Mouse (Mus musculus) CD4-positive, CD25-positive, alpha-beta regulatory T cell, adult 2 months (primary cell): ENCODE data around the gene Kat6b.

Experiments
- DNase-seq: peaks from one replicate; pipeline ENCODE4 v3.0.0-alpha.2; 2012; ENCODE audit warnings: low read depth, low spot score

Kat6b gene

DNA sequence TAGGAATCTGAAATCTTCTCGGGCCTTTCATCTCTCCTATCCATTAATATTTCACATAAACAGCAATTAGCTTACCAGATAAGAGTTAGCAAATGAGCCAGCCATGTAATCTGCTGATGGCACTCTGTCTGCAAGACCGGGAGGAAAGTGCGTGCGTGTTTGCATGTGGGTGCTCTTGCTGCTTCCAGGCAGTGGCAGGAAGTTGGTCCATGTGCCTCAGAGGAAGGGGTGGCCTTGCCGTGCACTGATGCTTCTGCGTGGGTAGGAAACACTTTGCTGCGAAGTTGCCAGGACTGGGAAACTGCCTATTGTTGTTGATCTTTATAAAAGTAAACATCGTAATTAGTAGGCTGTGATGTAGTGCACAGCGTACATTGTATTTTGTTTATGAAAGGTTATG lies 42.0 kb downstream of the Kat6b start:
- DNase-seq: peak; percentile 79

DNA sequence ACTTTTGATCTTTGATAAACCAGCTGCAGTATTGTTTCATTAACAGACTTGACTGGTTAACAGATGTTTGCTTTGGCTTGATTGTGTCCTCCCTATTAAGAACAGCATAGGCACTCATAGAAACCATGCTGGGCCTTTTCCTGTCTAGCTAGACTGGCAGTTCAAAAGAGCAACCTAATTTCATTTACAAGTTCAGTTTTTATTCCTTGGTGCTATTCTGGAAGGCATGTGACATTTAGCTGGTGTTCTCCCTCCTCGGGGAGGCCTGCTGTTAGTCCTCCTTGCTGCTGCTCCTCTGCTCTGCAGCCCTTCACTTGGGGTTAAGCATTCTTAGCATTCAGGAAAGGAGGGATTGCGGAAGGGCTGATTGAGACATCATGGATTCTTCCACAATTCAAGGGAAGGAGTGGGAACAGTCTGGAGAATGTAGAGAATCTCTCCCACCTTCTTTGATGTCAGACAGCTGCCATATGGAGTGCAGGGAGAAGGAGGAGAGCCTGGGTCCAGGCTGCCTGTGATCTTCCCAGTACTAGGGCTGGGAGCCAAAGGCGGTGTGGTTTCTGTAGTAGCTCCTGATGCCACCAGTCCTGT lies 42.7 kb downstream of the Kat6b start:
- peak; percentile 12 for DNase-seq

DNA sequence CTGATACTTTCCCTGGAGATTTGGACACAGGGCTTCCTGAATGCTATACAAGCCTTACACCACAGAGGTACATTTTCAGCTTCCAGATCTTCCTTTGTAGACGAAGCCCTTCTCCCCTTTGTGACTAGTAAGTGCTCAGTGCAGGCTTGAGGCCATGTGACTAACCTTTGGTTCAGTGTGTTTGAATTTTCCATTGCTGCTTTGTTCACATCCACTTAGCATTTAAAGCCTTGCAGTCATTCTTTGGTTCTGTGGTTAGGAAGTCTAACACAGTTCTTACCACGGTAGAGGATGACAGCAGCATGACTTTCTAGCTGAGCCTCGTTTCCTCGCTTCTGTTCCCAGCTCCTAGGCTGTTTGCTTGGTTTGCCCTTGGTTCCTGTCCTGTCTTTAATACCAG lies 44.4 kb downstream of the Kat6b start:
- peak; percentile 63 for DNase-seq

DNA sequence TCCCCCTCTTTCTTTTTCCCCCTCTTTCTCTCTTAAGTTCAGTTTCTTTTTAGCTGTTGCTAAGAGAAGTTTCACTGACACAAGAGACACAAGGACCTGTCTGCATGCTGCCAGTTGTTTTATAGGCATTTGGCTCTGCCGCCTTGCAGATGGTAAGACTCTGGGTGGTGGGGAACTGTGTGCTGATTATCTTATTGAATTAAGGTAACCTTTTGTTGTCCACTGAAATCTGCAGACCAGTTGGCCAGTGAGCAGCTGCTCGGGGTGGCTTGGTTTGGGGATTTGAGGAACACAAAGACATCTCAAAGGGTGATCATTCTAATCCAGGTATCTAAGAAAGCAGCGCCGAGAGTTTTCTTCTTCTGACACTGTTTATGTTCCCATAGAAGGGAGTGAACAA lies 52.3 kb downstream of the Kat6b start:
- DNase-seq: no peak

DNA sequence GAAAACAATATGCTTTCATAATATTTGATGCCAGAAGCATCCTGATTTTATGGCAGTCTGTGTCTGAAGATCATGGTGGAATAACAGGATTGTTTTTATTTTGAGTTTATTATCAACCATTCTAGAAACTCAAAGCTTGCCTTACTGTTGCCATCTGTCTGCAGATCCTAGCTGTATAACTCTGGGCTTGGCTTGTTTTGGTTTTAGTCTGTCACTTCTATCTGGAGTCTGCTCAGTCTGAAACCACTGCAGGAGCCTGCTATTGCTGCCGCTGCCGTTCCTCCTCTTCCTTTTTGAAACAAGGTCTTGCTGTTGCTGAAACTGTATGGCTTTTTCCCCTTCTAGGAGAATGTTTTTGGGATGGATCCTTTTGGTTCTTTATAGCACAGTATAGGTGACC lies 52.8 kb downstream of the Kat6b start:
- no peak for DNase-seq

DNA sequence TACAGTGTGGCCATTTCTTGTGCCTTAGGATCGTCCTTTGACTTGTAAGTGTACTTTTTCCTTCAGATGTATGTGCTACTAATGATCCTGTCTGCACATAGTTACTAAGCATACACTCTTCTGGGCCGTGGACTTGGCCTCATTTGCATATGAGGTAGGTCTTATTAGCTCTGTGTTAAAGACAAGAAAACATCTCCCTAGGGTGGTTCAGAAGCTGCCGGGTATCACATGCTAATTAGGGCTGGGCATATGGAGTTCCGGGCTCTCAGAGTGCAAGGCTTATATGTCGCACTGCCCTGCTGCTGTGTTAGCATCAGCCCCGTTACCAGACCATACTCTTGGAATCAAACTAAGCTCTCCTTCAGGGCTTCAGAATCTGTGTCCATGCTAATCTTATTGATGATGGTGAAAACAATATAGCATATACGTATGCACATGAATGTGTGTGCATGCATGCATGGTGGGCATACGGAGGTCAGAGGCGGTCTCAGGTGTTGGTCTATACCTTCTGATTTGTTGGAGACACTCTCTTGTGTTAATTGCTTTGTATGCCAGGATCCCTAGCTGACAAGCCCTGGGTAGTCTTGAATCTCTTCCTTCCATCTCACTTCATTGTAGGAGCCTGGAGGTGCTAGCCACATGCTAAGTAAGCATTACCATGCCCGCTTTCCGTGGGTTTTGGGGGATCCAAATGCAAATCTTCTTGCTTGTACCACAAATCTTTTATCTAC lies 53.5 kb downstream of the Kat6b start:
- DNase-seq: no peak

DNA sequence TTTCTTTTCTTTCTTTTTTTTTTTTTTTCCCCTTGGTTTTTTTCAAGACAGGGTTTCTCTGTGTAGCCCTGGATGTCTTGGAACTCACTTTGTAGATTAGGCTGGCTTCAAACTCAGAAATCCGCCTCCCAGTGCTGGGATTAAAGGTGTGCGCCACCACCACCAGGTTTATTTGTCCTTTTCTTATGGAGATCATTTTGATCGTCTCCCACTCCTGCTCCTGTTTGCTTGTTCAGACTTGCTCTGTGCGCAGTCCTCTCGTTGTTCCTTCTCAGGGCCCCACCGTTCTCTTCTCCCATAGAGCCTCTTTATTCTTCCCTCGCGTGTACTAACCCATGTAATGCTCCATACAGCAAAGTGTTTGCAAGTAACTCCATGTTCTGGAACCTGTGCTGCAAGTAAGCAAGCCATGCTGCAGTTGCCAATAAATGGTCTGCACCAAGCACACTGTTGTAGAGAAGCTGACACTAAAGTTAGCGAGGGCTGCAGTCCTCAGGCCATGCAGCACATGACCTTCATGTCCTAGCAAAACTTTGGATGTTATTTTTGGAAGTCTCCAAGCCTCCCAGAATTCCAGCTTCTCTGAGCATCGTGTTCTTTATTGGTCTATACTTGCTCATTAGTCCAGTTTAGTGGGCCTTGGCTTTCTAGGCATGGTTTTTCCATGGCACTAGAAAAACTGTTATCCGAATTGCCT lies 55.4 kb downstream of the Kat6b start:
- no peak for DNase-seq

DNA sequence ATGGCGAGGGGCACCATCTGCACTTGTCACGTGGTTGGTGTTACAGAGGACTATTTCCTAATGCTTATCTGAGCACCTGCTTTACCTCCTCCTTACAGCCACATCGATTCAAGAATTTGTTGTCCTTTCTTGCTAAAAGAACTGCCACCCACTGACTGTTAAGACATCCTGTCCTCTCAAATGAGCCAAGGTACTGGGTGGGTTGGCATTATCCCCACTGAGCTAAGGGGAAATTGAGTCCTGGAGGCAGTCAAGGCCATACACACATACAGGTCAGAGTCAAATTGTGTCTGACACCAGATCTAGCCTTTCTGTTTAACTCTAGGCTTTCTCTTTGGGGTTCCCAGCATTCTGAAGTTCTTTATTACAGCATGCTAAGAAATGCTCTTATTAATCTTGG lies 56.6 kb downstream of the Kat6b start:
- DNase-seq: no peak

DNA sequence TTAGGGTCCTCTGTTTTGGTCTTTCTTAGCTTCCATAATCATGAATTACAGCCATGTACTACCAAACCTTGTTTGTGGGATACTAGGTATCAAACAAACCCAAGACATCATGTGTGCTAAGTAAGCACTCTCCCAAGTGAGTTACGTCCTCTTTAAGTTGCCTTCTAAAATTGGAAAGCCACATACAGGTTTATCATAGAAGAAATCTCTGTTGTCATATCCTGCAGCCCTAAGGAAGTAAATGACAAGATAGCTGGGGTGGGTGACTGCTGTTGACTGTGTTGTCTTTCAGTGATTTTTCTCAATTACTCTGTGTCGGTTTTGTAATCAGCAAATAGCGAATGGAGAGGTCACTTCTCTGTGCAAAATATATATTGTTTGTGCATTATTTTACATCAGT lies 58.5 kb downstream of the Kat6b start:
- peak; percentile 53 for DNase-seq

DNA sequence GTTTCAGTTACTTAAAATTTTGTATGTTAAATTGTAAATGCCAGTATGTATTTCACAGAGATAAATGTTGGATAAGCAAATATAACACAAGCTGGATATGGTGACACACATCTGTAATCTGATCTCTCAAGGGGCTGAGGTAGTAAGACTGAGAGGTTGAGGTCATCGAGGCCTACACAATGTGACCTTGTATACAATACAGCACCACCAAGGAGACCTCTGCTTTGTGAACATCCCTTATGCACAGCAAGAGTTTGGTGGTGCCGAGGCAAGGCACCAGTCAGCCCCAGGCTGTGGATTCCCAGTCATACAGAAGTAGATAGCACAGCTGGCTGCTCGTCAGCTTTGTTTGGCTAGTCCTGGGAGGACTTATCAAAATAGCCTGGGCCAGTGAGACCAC lies 59.1 kb downstream of the Kat6b start:
- no peak for DNase-seq

DNA sequence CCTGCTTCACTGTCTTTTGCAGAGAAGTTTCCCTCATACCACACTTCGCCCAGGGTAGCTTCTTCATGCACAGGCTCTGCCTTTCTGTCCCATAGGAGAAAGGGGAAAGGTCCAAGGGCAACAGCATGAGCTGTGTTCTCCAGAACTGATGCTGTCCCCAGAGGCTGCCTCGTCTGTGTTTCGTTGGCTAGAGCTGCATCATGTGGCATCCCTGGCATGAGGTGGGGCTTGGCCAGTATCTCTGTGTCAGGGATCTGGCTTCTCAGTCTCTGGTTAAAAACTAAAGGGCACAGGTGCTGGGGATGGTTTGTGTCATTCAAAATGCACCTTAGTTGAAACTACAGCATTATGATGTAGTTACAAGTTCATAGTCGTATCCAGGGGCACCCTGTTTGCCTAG lies 64.3 kb downstream of the Kat6b start:
- DNase-seq: no peak

DNA sequence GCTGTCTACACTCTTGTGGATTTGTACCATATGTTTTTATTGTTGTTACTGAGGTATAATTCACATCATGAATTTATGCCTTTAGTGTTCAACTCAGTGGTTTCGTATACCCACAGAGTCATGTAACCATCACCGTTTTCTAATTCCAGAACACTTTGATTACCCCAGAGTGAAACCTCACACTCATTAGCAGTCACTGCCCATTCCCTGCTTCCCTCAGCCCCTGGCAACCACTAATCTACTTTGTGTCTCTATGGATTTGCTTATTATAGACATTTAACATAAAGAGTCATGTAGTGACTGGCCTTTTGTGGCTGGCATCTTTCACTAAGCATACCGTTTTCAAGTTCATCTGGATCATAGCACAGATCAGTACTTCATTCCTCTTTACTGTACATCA lies 65.1 kb downstream of the Kat6b start:
- no peak for DNase-seq

DNA sequence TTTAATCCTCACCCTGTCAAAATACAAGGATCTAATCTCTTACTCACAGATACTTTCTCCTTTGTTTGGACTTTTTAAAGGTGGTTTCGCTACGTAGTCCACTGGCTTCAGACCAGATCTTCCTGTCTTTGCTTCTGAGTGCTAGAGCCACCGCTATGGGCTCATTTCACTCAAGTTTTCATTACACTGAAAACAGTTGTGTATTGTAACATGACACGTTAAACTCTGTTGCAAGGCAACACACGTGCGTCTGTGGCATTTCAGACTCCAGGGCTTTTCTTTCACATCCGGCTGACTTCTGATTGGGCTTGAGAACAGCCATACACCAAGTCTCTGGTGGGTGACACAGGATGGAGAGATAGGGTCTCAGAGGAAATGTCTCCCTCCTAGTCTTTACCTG lies 66.1 kb downstream of the Kat6b start:
- no peak for DNase-seq

DNA sequence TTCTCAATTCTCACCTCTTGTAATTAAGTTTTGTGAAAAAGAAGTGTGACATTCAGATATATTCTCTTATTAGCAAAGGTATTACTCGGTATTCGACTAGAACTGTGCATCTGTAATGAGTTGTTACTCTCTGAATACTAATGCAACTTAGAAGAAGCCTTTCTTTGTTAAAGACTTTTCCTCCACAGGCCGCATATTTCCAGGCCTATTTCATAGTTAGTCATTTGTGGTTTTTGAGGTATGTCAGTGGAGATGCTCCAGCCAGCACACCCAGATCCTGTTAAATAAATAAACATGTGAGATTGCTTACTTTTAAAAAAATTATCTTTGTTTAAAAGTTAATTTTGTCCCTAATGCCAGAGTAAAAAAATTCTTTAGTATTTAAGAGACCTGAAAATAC lies 66.7 kb downstream of the Kat6b start:
- no peak for DNase-seq

DNA sequence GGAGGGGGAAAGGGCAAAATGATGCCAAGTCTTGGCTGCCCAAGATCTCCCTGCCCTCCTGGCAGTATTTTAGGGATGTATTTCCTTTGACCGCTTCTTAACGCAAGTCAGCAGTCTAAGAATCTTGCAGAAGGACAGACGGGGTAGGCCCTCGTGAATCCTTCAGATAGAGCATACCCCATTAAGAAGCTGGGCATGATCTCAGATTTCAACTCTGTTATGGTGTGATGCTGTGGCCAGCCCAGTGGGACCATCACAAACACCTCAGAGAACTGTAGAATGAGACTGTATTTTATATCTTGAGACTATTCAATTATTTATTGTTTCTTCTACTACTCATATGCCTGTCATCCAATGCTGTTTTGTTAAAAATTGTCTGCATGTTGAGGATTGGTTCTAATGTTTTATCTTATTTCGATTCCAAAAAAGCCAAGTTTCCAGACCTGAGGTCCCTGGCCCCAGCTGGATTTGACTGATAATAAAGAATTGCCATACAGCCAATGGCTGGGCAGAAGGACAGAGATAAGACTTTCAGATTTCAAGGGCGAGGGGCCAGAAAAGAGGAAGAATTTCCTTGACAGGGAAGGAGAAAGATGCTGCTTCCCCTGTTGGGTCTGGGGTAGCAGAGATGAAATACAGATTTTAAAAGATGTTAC lies 67.8 kb downstream of the Kat6b start:
- no peak for DNase-seq

DNA sequence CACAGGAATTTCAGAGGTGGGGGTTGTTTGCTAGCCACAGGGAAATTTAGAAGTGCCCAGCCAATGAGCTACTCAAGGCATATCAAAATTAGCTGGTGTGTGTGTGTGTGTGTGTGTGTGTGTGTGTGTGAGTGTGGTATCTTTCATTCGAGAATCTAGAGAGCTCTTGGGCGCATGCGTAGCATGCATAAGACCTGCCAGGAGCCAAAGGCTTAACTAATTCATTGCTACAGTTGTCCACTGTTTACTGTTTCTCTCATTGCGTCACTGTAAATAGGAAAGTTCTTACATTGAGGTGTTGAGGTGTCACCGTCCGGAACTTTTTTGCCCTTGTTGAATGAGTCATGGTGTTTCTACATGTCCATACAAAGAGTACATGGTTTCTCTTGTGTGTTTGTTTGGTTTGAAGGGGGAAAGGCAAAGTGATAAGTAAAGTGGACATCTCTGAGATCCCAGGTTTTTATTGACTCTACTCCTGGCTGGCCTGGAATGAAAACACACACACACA lies 68.4 kb downstream of the Kat6b start:
- DNase-seq: no peak

DNA sequence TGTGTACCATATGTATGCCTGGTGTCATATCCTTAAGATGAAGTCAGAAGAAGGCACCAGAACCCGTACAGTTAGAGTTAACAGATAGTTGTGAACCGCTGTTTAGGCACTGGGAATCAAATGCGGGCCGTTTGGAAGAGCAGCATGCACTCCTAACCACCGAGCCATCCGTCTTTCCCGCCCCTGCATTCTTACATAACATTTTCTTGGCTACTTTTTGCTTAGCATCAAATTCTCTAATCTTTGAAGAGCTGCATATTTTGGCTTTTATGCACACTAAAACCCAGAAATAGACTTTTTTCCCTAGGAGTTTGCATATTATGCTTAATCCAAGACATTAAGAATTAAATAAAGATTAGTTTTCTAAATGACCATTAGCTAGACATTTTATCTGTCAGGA lies 69.3 kb downstream of the Kat6b start:
- no peak for DNase-seq

DNA sequence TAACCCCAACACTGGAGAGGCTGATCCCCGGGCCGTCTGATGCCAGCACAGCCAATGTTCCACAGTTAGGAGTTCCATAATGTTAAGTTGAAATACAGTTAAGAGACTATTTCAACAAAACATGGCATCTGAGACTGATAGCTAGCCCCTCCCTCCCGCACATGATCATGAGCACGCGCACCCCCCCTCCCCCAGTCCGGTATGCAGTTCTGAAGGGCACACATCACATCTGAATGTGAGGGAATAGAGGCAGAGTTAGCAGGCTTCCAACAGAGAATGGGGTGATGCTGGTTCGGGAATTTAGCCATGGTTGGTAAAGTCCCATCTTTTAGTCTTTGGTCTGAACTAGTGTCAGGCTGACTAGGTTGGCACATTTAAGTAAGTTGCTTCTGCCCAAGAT lies 70.4 kb downstream of the Kat6b start:
- no peak for DNase-seq

DNA sequence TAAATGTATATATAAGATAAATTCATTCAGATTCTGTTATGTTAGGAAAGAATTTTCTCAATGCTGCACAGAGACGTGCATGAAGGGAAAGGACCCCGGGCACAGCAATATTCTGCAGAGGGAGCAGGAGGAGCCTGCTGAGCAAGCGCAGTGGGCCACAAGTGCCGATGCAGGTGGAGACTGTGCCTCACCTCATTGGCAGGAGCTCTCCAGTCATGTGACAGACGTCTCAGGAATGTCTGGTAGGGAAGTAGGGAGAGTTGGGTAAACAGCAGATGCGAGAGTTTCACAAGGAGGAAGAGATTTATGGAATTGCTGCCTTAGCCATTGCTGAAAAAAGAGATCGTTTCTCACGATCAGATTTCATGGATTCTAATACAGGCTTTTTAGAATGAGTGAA lies 71.7 kb downstream of the Kat6b start:
- DNase-seq: no peak

DNA sequence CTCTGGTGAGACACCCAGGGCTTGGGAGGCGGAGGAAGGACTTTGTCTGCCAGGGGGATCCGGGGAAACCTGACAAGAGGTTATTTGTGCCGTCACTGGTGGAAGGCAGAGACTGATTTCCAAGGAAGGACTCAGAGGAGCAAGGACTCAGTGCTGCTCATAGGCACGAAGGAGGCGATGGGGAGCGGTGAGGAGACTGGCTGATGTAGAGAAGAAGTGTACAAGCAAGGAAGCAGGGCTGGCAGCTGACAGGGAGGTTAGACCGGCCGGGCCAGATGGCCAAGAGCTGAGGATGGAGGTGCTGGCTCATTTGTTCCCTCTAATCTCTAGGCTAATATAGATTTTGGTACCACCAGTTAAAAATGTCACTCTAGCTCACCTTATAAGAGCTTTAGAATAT lies 72.8 kb downstream of the Kat6b start:
- DNase-seq: no peak

DNA sequence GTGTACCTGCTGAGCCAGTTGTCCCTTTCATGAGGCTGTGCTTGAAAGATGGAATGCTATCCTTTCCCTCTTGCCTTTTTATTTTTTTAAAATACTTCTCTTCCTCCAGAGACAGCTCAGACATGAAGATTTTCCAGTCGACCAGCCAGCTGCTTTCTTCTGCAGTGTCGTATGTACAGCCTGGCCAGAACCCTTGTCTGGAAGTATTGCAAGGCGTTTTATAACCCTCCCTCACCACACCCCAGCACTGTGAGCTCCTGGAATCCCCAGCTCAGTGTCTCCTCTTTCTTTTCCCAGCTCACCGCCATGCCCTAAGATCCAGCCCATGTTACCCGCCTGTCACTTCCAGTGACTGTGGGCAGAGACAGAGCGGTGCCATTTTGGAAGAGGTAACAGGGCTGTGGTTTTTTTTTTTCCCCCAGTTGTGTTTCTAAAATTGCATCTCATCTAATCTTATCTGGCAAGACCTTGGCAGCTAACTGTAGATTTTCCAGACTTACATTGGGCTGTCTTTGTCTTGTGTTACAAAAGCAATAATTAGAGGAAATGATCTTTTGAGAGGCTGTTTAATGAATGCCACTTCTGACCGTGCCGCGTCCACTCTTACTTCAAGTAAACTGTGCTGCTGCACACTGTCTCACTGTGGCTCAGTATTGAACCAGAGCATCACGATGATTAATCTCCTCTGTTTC lies 77.4 kb downstream of the Kat6b start:
- DNase-seq: no peak

DNA sequence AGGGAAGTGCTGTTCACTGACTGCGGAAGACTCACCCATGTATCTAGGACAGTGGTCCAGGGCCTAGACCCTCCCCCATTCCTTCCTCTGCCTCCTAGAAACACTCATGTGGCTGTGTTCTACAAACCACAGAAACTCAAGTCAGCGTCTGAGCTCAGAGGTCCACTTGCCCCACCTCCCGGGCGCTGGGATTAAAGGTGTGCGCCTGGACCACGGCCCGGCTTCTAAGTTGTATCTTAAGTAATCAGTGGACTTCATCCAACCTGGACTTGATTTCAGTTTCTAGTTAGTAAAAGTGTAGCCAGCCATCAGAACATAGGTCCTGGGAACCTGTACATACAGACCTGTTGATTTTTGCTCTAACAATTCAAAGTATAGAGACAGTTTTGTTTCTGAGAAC lies 78.2 kb downstream of the Kat6b start:
- no peak for DNase-seq
